Mouse (Mus musculus): ENCODE data around the gene Rln3. TPM values are rescaled to one million over a fixed set of nuclear protein-coding genes. Genes with fewer than 3 reads are reported as not detected.

Gene Rln3
- polyA plus RNA-seq (2014; fragmentation: Illumina TruSeq; extraction: RNeasy Lipid Tissue Mini Kit (QIAGEN cat#74804); ENCODE audit: low read depth, low replicate concordance) = not detected

GRCm38 (mm10) chr8:84044900-84045299 is at the start of gene Rln3:
Gene Rln3, minus strand, starts transcription at chr8:84045000.

DNA sequence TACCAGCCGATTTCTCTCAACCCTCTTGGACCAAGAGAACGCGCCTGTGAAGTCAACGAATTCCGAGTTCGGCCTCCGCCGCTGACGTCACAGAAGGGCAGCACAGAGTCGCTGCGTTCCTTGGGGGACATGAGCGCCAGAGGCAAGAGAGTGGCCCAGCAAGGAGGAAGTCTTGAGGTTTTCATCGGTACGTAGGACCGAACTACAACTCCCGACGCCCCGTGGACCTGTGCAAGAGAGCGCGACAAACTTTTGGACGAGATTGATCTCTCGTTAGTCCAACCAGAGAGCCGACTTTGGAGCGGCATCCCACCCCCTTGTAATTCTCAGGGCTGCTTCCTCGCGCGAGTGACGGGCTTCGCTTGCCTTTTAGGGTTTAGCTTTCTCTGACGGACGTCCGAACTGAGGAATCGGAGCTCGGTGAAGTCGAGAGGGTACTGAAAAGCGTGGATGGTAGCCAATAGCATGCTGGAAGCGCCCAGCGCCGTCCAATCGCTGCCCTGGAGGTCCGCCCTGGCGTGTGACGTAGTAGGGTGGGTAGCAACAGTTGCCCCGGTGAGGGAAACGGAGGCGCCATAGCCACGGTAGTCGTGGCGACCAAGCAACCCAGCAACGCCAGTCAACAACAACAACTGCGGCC is 21.6 kb upstream of the Rln3 start, which contains the start of gene Rfx1:
Rfx1 (plus strand) TSS at position 544 of the 640 bp plus-strand sequence.

DNA sequence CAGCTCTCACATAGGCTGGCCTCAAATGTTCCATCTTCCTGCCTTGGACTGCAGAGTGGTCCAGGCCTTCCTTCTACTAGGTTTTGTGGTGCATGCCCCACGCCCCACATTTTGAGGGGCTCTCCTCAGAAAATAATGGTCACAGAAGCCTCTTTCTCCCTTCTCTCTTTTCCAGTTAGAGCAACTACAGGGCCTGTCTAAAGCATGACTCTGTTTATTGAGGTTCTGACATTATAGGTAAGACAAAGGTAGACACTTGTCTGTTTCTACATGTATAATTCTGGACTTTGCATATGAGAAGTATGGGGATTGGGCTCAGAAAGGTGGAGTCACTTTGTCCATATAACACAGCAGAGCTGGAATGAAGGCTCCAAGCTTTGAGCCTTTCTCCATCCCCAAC is 20.2 kb upstream of the Rln3 start, which contains the start of gene Gm10643:
Gm10643 (minus strand) TSS at position 101 of the 400 bp plus-strand sequence.

DNA sequence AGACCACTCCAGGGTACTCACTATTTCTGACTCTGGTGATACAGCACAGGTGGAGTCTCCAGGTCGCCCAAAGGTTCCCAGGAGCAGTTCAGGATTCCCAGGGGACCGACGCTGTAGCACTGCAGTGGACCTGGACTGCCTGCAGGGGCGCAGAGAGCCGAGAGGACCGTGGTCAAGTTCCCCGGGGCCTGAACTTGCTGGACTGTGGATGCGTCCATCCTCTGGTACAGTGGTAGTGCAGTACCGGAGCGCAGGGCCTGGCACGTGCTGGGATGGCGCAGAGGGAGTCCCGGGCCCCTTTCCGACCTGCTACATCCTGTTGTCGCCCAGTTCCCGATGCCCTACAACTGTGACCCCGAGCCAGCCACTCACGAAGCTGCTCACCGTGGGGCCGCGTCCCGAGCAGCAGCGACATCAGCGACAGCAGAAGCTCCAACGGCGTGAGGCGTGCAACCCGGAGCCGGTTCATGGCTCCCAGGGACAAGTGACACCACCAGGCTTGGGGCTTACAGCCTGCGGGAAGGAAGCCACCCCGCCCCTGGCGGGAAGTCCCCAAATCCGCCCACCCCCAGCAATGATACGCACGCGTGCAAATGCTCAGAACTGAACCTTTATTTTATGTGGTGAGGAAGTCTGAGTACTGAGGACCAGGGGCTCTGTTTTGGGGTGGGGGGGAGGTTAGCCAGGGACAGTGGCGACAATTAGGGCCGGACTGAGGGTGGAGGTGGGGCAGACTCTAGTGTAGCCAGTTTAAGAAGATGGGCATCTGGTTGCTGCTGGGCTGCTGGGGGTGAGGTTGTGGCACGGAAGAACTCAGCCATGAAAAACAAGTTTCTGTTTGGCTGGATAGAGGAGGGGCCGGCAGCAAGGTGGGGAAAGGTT is 2.5 kb downstream of the Rln3 start, which contains the start of gene Il27ra:
Il27ra (minus strand) TSS at position 524 of the 882 bp plus-strand sequence.

DNA sequence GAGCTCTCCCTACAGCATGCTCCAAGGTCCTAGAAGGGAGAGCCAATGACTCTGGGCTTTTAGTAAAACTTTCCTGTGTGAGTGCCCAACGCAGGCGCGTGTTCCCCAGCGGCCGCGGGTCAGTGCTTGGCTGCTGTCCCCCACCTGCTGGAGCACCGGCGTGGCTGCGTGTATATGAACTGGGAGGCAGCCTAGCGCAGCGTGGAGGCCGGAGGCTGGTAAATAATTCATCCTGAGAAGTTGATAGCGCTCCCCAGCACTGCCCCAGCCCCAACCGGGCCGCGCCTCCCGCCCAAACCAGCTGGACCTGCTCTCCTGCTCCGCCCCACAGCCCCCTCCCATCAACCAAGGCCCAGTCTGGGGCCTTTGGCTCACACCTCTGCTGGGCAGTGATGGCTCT is 23.7 kb downstream of the Rln3 start, which contains the start of gene Palm3:
Palm3 (plus strand) TSS at position 376 of the 400 bp plus-strand sequence.

GRCm38 (mm10) chr8:84011705-84012498 is 32.9 kb downstream of the Rln3 start, which contains the start of gene 2210011C24Rik:
Gene 2210011C24Rik, minus strand, starts transcription at chr8:84012171.

DNA sequence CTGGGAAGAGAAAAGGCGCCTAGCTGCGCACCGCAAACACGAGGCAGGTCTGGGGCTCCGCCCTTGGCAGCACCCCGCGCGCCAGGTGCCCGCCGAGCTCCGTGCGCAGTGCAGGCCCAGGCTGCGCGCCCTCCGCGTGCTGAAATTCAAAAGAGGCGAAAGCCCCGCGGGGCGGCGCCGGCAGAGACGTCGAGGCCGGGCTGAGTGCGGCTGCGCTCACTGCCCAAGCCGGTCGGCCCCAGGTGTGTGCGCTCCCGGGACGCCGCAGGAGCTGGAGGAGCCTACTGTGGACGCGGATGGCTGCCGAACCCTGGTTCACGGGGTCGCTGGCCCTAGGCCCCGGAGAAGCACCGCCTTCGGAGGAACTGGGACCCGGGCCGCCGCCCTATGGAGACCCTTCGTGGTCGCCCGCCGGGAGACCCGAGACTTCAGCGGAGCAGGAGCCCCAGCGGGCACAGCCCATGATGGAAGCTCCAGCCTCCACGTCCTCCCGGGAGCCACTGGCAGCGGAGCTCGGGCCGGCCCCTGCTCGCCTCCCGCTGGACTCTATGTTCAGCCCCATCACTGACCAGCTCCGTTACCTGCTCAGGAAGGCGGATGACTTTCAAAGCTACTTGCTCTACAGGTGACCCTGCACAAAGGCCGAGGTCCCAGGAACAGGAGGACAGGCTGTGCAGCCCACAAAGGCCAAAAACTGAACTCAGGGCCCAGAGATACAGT is 43.4 kb downstream of the Rln3 start, which contains the start of gene 1700067K01Rik:
1700067K01Rik (plus strand) TSS at position 222 of the 720 bp plus-strand sequence.

DNA sequence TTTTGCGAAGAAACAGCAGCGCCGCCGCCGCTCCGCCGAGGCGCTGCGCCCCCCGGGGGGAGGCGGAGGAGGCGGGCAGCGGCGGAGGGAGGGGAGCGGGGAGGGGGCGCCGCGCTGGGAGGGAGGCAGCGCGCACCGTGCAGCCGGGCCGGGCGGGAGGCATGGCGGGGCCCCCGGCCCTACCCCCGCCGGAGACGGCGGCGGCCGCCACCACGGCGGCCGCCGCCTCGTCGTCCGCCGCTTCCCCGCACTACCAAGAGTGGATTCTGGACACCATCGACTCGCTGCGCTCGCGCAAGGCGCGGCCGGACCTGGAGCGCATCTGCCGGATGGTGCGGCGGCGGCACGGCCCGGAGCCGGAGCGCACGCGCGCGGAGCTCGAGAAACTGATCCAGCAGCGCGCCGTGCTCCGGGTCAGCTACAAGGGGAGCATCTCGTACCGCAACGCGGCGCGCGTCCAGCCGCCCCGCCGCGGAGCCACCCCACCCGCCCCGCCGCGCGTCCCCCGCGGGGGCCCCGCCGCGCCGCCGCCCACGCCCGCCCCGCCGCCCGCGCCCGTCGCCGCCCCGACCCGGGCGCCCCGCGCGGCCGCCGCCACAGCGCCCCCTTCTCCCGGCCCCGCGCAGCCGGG is 47.2 kb downstream of the Rln3 start, which contains the start of gene Samd1:
Samd1 (plus strand) TSS at position 162 of the 631 bp plus-strand sequence.

Other genes starting within 250 kb of the Rln3 start
- gene Adgrl1, start 144.9 kb downstream of the Rln3 start, polyA plus RNA-seq (2014; fragmentation: Illumina TruSeq; extraction: RNeasy Lipid Tissue Mini Kit (QIAGEN cat#74804); ENCODE audit: low read depth, low replicate concordance) = 7.5 TPM
- gene Gm10644, start 89.8 kb downstream of the Rln3 start, polyA plus RNA-seq (2014; fragmentation: Illumina TruSeq; extraction: RNeasy Lipid Tissue Mini Kit (QIAGEN cat#74804); ENCODE audit: low read depth, low replicate concordance) = 0.35 TPM
- 1.7 TPM for gene Asf1b, start 89.5 kb downstream of the Rln3 start, polyA plus RNA-seq (2014; fragmentation: Illumina TruSeq; extraction: RNeasy Lipid Tissue Mini Kit (QIAGEN cat#74804); ENCODE audit: low read depth, low replicate concordance)
- gene Prkaca, start 72.0 kb downstream of the Rln3 start, polyA plus RNA-seq (2014; fragmentation: Illumina TruSeq; extraction: RNeasy Lipid Tissue Mini Kit (QIAGEN cat#74804); ENCODE audit: low read depth, low replicate concordance) = 56.5 TPM
- 4.4 TPM for gene Samd1, start 47.3 kb downstream of the Rln3 start, polyA plus RNA-seq (2014; fragmentation: Illumina TruSeq; extraction: RNeasy Lipid Tissue Mini Kit (QIAGEN cat#74804); ENCODE audit: low read depth, low replicate concordance)
- gene 1700067K01Rik, start 43.5 kb downstream of the Rln3 start, polyA plus RNA-seq (2014; fragmentation: Illumina TruSeq; extraction: RNeasy Lipid Tissue Mini Kit (QIAGEN cat#74804); ENCODE audit: low read depth, low replicate concordance) = not detected
- not detected for gene 2210011C24Rik, start 32.8 kb downstream of the Rln3 start, polyA plus RNA-seq (2014; fragmentation: Illumina TruSeq; extraction: RNeasy Lipid Tissue Mini Kit (QIAGEN cat#74804); ENCODE audit: low read depth, low replicate concordance)
- 0.76 TPM for gene Palm3, start 23.5 kb downstream of the Rln3 start, polyA plus RNA-seq (2014; fragmentation: Illumina TruSeq; extraction: RNeasy Lipid Tissue Mini Kit (QIAGEN cat#74804); ENCODE audit: low read depth, low replicate concordance)
- 0.35 TPM for gene Il27ra, start 2.4 kb downstream of the Rln3 start, polyA plus RNA-seq (2014; fragmentation: Illumina TruSeq; extraction: RNeasy Lipid Tissue Mini Kit (QIAGEN cat#74804); ENCODE audit: low read depth, low replicate concordance)
- gene Gm10643, start 20.1 kb upstream of the Rln3 start, polyA plus RNA-seq (2014; fragmentation: Illumina TruSeq; extraction: RNeasy Lipid Tissue Mini Kit (QIAGEN cat#74804); ENCODE audit: low read depth, low replicate concordance) = 2.3 TPM
- gene Rfx1, start 21.8 kb upstream of the Rln3 start, polyA plus RNA-seq (2014; fragmentation: Illumina TruSeq; extraction: RNeasy Lipid Tissue Mini Kit (QIAGEN cat#74804); ENCODE audit: low read depth, low replicate concordance) = 0.64 TPM
- gene Dcaf15, start 59.8 kb upstream of the Rln3 start, polyA plus RNA-seq (2014; fragmentation: Illumina TruSeq; extraction: RNeasy Lipid Tissue Mini Kit (QIAGEN cat#74804); ENCODE audit: low read depth, low replicate concordance) = 1.3 TPM
- not detected for gene Podnl1, start 81.0 kb upstream of the Rln3 start, polyA plus RNA-seq (2014; fragmentation: Illumina TruSeq; extraction: RNeasy Lipid Tissue Mini Kit (QIAGEN cat#74804); ENCODE audit: low read depth, low replicate concordance)
- gene Cc2d1a, start 102.9 kb upstream of the Rln3 start, polyA plus RNA-seq (2014; fragmentation: Illumina TruSeq; extraction: RNeasy Lipid Tissue Mini Kit (QIAGEN cat#74804); ENCODE audit: low read depth, low replicate concordance) = 0.35 TPM
- not detected for gene 4930432K21Rik, start 103.0 kb upstream of the Rln3 start, polyA plus RNA-seq (2014; fragmentation: Illumina TruSeq; extraction: RNeasy Lipid Tissue Mini Kit (QIAGEN cat#74804); ENCODE audit: low read depth, low replicate concordance)
- gene Nanos3, start 140.2 kb upstream of the Rln3 start, polyA plus RNA-seq (2014; fragmentation: Illumina TruSeq; extraction: RNeasy Lipid Tissue Mini Kit (QIAGEN cat#74804); ENCODE audit: low read depth, low replicate concordance) = not detected
- 0.52 TPM for gene Zswim4, start 192.1 kb upstream of the Rln3 start, polyA plus RNA-seq (2014; fragmentation: Illumina TruSeq; extraction: RNeasy Lipid Tissue Mini Kit (QIAGEN cat#74804); ENCODE audit: low read depth, low replicate concordance)
- gene D8Ertd738e, start 204.7 kb upstream of the Rln3 start, polyA plus RNA-seq (2014; fragmentation: Illumina TruSeq; extraction: RNeasy Lipid Tissue Mini Kit (QIAGEN cat#74804); ENCODE audit: low read depth, low replicate concordance) = 5.3 TPM
- 4.1 TPM for gene Mri1, start 212.3 kb upstream of the Rln3 start, polyA plus RNA-seq (2014; fragmentation: Illumina TruSeq; extraction: RNeasy Lipid Tissue Mini Kit (QIAGEN cat#74804); ENCODE audit: low read depth, low replicate concordance)
- gene Ccdc130, start 225.4 kb upstream of the Rln3 start, polyA plus RNA-seq (2014; fragmentation: Illumina TruSeq; extraction: RNeasy Lipid Tissue Mini Kit (QIAGEN cat#74804); ENCODE audit: low read depth, low replicate concordance) = 5.3 TPM